Mouse (Mus musculus): ENCODE results near the gene Mob4.

DNA sequence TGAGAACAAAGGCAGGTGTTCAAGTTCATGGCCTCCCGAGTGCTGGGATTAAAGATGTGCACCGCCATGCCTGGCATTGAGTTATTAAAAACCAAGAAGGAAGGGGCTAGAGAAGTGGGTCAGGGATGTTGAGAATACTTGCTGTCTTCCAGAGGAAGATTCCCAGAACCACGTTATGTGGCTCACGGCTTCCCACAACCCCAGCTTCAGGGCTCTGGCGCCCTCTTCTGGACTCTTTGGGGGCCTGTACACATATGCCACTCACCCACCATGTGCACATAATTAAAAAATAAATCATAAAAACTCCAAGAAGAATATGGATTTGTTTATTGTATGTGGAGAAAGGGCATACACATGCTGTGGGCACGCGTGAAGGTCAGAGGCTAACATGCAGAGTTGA lies 30.9 kb downstream of the Mob4 start:
- TF ChIP-seq CTCF (IDR thresholded peaks at IDR 0.05; ENCODE audit: low read depth), result peak; percentile 69
- TF ChIP-seq EP300 (IDR thresholded peaks at IDR 0.05; ENCODE audit: low read depth), result no peak
